ENCODE assay signal across 27 mouse cellular contexts in genomic region chr10:43964943-43965342, GRCm38 (mm10).
DNase-seq lines count a peak whose midpoint lies in the region; ATAC-seq lines count a peak whose summit lies in the region.
"Had no signal": no experiment of that assay in that cellular context is flagged by ENCODE, and none has a peak within 500 bp of the region (broad histone marks: within the 10 kb centered on the region; RNA-seq: fewer than 3 reads in every experiment).

No protein-coding gene starts in this region.

- no peaks in the 10 kb centered on the region for H3K36me3 ChIP-seq in hindbrain, embryonic 11.5 days (ENCODE audit: control insufficient read depth, insufficient read depth, low read length)
- H3K36me3 ChIP-seq: embryonic facial prominence, embryonic 13.5 days; heart, embryonic 13.5 days; hindbrain, embryonic 15.5 days; midbrain, embryonic 13.5 days had no signal

- no peak overlapping the region for H3K9ac ChIP-seq in hindbrain, embryonic 11.5 days (ENCODE audit: low read depth, low read length)
- H3K9ac ChIP-seq: embryonic facial prominence, embryonic 13.5 days; heart, embryonic 13.5 days; hindbrain, embryonic 15.5 days; kidney, embryonic 15.5 days; liver, embryonic 14.5 days; midbrain, embryonic 13.5 days had no signal

- WGBS in hindbrain, embryonic 11.5 days = 75% methylated on average over 2 of the region's 2 CpGs

- H3K4me1 ChIP-seq in hindbrain, embryonic 11.5 days (replicated peaks; ENCODE audit: control insufficient read depth, insufficient read depth, low read length) = no peaks in the 10 kb centered on the region
- H3K4me1 ChIP-seq: embryonic facial prominence, embryonic 13.5 days; heart, embryonic 13.5 days; hindbrain, embryonic 15.5 days; kidney, embryonic 15.5 days; midbrain, embryonic 13.5 days had no signal

- H3K4me2 ChIP-seq in hindbrain, embryonic 11.5 days (replicated peaks; ENCODE audit: low read depth, low read length) = no peak overlapping the region
- H3K4me2 ChIP-seq: embryonic facial prominence, embryonic 13.5 days; heart, embryonic 13.5 days; hindbrain, embryonic 15.5 days; kidney, embryonic 15.5 days; midbrain, embryonic 13.5 days had no signal

- H3K9me3 ChIP-seq in hindbrain, embryonic 11.5 days (ENCODE audit: control insufficient read depth, low read length) = no peaks in the 10 kb centered on the region
- H3K9me3 ChIP-seq: embryonic facial prominence, embryonic 13.5 days; heart, embryonic 13.5 days; hindbrain, embryonic 15.5 days; kidney, embryonic 15.5 days; midbrain, embryonic 13.5 days had no signal

- DNase-seq in layer of hippocampus, adult 11-12 months (ENCODE audit: low spot score) = peak; percentile 51
- DNase-seq in layer of hippocampus, postnatal 10 days (ENCODE audit: low spot score in 2 of 2) = no peak
- DNase-seq in right cerebral cortex, adult 18-20 months = peak; percentile 9
- DNase-seq in right cerebral cortex, postnatal 4 days = no peak
- DNase-seq in layer of hippocampus, adult 8-10 months (ENCODE audit: low spot score in 2 of 2) = peak; percentile 47 to 51
- DNase-seq in right cerebral cortex, postnatal 25 days = peak; percentile 24
- DNase-seq in hindbrain, embryonic 11.5 days (ENCODE audit: low spot score) = no peak
- DNase-seq: B cell, adult 2 months; cerebellum, adult 11-12 months; gastrocnemius, postnatal 10 days; heart, postnatal 10 days; kidney, adult 11 months; kidney, postnatal 25 days; liver; lung, adult 2 months; lung, postnatal 10 days; thymus, adult 2 months; thymus, postnatal 4 days had no signal

- no peaks in the 10 kb centered on the region for H3K27me3 ChIP-seq in hindbrain, embryonic 11.5 days (ENCODE audit: control insufficient read depth, insufficient read depth, low read length)
- H3K27me3 ChIP-seq: embryonic facial prominence, embryonic 13.5 days; heart, embryonic 13.5 days; hindbrain, embryonic 15.5 days; kidney, embryonic 15.5 days; midbrain, embryonic 13.5 days had no signal

- ATAC-seq in hindbrain, embryonic 11.5 days (ENCODE audit: low FRiP score) = no peak
- ATAC-seq: inflammation-experienced regulatory T-cells, adult 6 months; midbrain, embryonic 13.5 days had no signal

- no peak overlapping the region for H3K4me3 ChIP-seq in hindbrain, embryonic 11.5 days (ENCODE audit: low read depth, low read length)
- H3K4me3 ChIP-seq: embryonic facial prominence, embryonic 13.5 days; heart, embryonic 13.5 days; hindbrain, embryonic 15.5 days; kidney, embryonic 15.5 days; left cerebral cortex, adult 2 months; midbrain, embryonic 13.5 days had no signal

- no peak overlapping the region for H3K27ac ChIP-seq in hindbrain, embryonic 11.5 days (ENCODE audit: low read depth, low read length)
- H3K27ac ChIP-seq: embryonic facial prominence, embryonic 13.5 days; heart, embryonic 13.5 days; hindbrain, embryonic 15.5 days; kidney, embryonic 15.5 days; liver, embryonic 14.5 days; macrophage; midbrain, embryonic 13.5 days had no signal

Comparison
In these comparisons a context has a peak if more than half of its experiments do, and no peak if none do; other contexts are left out.
1. DNase-seq: peak in layer of hippocampus, adult 11-12 months (single experiment), right cerebral cortex, adult 18-20 months (single experiment), layer of hippocampus, adult 8-10 months (2 of 2) and right cerebral cortex, postnatal 25 days (single experiment); none in layer of hippocampus, postnatal 10 days (0 of 2), right cerebral cortex, postnatal 4 days (single experiment) and hindbrain, embryonic 11.5 days (single experiment).